Mouse (Mus musculus) liver, embryonic 14.5 days (tissue): ENCODE measurements around the gene Zc3h18. TPM values are rescaled to one million over a fixed set of nuclear protein-coding genes. Genes with fewer than 3 reads are reported as not detected.

Experiments
- ATAC-seq: fragments of 200-750 bp; cut with Nextera tagmentation; 2 replicates; pipeline ENCODE4 v1.8.0; 2017; ENCODE audit warnings: moderate number of reproducible peaks, mild to moderate bottlenecking, moderate library complexity; ENCODE audit not compliant: insufficient read depth
- DNase-seq, 3 experiments: peaks; one replicate each; pipeline ENCODE4 v3.0.0-alpha.2; 2012 to 2013; ENCODE audit warnings: low read depth in 3 of 3, low spot score in 3 of 3
- H3K27ac ChIP-seq: fragments of 300-500 bp; sonication (generic); 2 replicates; pipeline ENCODE4 v1.5.1; 2014; ENCODE audit warnings: moderate library complexity, mild to moderate bottlenecking, control low read depth, inconsistent platforms
- H3K27me3 ChIP-seq: fragments of 300-500 bp; sonication (generic); 2 replicates; pipeline ENCODE4 v1.6.1; 2014; ENCODE audit warnings: mild to moderate bottlenecking, low read length, moderate library complexity; ENCODE audit not compliant: control insufficient read depth, insufficient read depth
- H3K36me3 ChIP-seq: fragments of 300-500 bp; sonication (generic); replicated peaks from 2 replicates; pipeline ENCODE4 v1.6.1; 2014; ENCODE audit warnings: low read depth; ENCODE audit not compliant: control insufficient read depth, insufficient read depth
- H3K4me1 ChIP-seq, 2 experiments: fragments of 200-500 bp in 1 of 2; fragments of 300-500 bp in 1 of 2; sonication (generic) in 1 of 2; replicated peaks; 2 replicates each; pipeline ENCODE4 v1.6.1; 2012 to 2014; ENCODE audit warnings: antibody characterized with exemption in 1 of 2, inconsistent platforms in 1 of 2, low read length in 1 of 2; ENCODE audit not compliant: control insufficient read depth in 2 of 2, insufficient read depth in 2 of 2
- H3K4me2 ChIP-seq: fragments of 300-500 bp; sonication (generic); 2 replicates; pipeline ENCODE4 v1.6.1; 2014; ENCODE audit warnings: low read depth, mild to moderate bottlenecking, control low read depth, moderate library complexity
- H3K4me3 ChIP-seq, 2 experiments: fragments of 200-500 bp in 1 of 2; fragments of 300-500 bp in 1 of 2; sonication (generic) in 1 of 2; 2 replicates each; pipeline ENCODE4 v1.5.1; 2012 to 2014; ENCODE audit warnings: low read depth in 2 of 2, low read length in 2 of 2, mild to moderate bottlenecking in 2 of 2, control low read depth in 1 of 2, inconsistent platforms in 1 of 2, moderate library complexity in 1 of 2; ENCODE audit not compliant: insufficient read depth in 1 of 2
- H3K9ac ChIP-seq: fragments of 300-500 bp; sonication (generic); replicated peaks from 2 replicates; pipeline ENCODE4 v1.6.1; 2014; ENCODE audit warnings: mild to moderate bottlenecking, control low read depth, moderate library complexity
- H3K9me3 ChIP-seq: fragments of 300-500 bp; sonication (generic); 2 replicates; pipeline ENCODE4 v1.6.1; 2016; ENCODE audit warnings: low read length, mixed read lengths; ENCODE audit not compliant: control insufficient read depth
- CTCF ChIP-seq: IDR thresholded peaks from 2 replicates; pipeline ENCODE4 v1.5.1; 2016; ENCODE audit warnings: antibody characterized with exemption, low read depth, control low read depth
- EP300 ChIP-seq: IDR thresholded peaks from 2 replicates; pipeline ENCODE4 v1.6.1; 2016; ENCODE audit warnings: antibody characterized with exemption, low read depth
- WGBS: fragments of 180-500 bp; shearing (Covaris S2); extraction: QIAGEN DNeasy Blood & Tissue Kit; methylation state at CpG from one replicate; pipeline ENCODE4 v1.1.7; 2014; ENCODE audit not compliant: insufficient replicate concordance; 5-methylcytosine and 5-hydroxymethylcytosine counted together
- polyA plus RNA-seq, 2 experiments: library from polyadenylated mRNA; depleted of rRNA in 1 of 2; stranded (reverse) in 1 of 2; unstranded in 1 of 2; fragments of >200 nt; fragmentation: Nextera tagmentation in 1 of 2; extraction: Ambion mirVana in 1 of 2; gene quantifications; 2 replicates each; pipeline versions ENCODE4 v1.2.1 to v1.2.3; 2012 to 2014

Zc3h18 gene
- polyA plus RNA-seq, 2 experiments, result 12.8 to 20.4 TPM

DNA sequence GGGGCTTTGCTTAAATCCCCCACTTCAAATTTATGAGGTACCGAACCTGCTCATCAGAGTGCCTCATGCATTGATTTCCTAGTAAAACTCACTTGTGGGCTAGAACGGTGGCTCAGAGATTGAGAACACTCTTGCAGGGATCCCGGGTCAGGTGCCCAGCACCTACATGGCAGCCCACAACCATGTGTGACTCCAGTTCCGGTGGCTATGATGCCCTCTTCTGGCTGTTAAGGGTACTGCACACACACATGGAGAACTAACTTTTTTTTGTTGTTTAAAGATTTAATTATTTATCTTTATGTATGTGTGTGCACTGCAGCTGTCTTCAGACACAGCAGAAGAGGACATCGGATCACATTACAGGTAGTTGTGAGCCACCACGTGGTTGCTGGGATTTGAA is 59.0 kb downstream of the Zc3h18 start:
- no peak overlapping the region for H3K9ac ChIP-seq
- no peak for ATAC-seq
- no peak for DNase-seq
- WGBS, result 80% methylated on average over 6 of the region's 6 CpGs
- no peaks in the 10 kb centered on the region for H3K27me3 ChIP-seq
- no peaks in the 10 kb centered on the region for H3K9me3 ChIP-seq
- no peak overlapping the region for H3K27ac ChIP-seq
- H3K36me3 ChIP-seq, result no peaks in the 10 kb centered on the region
- peaks cover 3 to 19% of the 10 kb centered on the region in 2 experiments for H3K4me1 ChIP-seq
- no peak for TF ChIP-seq EP300
- TF ChIP-seq CTCF, result peak; percentile 73
- H3K4me3 ChIP-seq, result no peak overlapping the region
- no peak overlapping the region for H3K4me2 ChIP-seq

DNA sequence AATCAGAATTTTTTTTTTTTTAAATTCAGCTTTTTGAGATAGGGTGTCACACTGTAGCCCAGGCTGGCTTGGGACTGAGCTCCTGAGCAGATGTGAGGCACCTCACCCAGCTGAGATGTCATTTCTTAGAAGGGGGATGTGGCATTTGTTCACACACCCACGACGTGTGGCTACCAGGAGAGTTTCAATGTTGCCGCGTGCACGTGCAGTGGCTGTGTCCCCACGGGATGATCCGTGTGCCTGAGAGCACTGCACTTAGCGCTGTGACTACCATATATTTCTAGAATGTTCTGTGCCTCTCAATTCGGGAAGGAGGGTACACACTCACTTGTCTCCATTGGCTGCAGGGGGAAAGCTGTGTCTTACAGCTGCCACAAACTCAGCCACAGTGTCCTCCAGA is 59.7 kb downstream of the Zc3h18 start:
- Histone ChIP-seq H3K4me3 (no peak overlapping the region), H3K9ac (no peak overlapping the region), H3K27me3 (no peaks in the 10 kb centered on the region), H3K4me2 (no peak overlapping the region), H3K9me3 (no peaks in the 10 kb centered on the region), H3K4me1 (peaks cover 3 to 15% of the 10 kb centered on the region in 2 experiments), H3K27ac (no peak overlapping the region), H3K36me3 (no peaks in the 10 kb centered on the region)
- TF ChIP-seq CTCF (no peak), EP300 (no peak)
- ATAC-seq, result no peak
- WGBS, result 85% methylated on average over 9 of the region's 9 CpGs
- DNase-seq, result no peak

DNA sequence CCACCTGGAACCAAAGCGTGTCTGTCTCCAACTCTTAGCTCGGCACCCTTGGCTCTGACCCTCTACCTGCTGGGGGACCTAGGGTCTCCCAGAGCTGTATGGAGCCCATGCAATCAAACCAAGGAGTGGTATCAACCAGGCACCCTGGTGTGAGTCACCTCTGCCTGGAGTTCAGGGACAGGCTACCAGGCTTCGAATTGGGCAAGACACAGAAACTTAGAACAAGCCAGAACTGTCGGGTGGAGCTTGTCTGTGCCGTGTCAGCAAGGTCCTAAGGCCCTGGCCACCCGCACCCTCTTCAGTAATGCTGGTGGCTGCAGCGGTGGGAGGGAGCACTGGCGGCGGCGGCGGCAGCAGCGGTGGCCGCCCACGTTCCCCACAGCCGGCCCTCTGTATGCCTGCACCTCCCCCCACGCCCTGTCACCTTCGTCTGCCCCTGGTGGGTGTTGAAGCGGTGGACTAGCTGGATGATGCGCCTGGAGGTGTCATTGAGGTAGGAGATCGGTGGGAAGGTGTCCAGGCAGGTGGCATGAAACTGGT is 60.2 kb downstream of the Zc3h18 start:
- H3K27ac ChIP-seq, result no peak overlapping the region
- 69% methylated on average over 20 of the region's 20 CpGs for WGBS
- H3K27me3 ChIP-seq, result no peaks in the 10 kb centered on the region
- H3K4me3 ChIP-seq, result no peak overlapping the region
- H3K4me2 ChIP-seq, result no peak overlapping the region
- ATAC-seq (no peak), DNase-seq (no peak)
- H3K4me1 ChIP-seq, result peaks cover 3 to 11% of the 10 kb centered on the region in 2 experiments
- no peaks in the 10 kb centered on the region for H3K36me3 ChIP-seq
- TF ChIP-seq CTCF (no peak), EP300 (no peak)
- H3K9me3 ChIP-seq, result no peaks in the 10 kb centered on the region
- no peak overlapping the region for H3K9ac ChIP-seq

DNA sequence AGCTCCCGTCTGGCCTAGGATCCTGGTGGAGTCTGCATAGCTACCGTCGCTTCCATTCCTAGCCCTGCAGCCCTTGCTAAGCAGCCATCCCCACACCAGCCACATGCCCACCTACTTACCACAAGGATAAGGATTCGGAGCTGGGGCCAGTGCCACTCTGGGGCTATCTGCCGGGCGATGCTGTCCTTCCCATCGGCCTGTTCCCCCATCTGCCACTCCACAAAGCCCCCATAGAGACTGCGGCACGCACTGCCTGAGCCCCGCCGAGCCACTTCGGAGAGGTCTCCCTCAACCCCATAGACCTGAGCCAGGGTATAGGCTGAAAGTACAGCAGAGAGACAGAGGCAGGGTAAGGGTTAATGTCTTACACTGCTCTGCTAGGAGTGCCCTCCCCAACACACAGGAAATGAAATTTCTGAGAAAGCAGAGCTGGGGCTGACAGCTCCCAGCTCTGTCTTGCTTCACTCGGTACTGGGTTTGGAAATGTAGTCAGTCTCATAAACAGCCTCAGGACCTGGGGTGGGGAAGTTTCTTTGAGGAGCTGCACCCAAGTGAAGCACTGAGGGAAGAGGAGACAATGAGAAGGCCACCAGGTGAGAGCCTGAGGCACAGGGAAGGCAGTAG is 61.4 kb downstream of the Zc3h18 start:
- no peak overlapping the region for H3K4me3 ChIP-seq
- no peak for ATAC-seq

DNA sequence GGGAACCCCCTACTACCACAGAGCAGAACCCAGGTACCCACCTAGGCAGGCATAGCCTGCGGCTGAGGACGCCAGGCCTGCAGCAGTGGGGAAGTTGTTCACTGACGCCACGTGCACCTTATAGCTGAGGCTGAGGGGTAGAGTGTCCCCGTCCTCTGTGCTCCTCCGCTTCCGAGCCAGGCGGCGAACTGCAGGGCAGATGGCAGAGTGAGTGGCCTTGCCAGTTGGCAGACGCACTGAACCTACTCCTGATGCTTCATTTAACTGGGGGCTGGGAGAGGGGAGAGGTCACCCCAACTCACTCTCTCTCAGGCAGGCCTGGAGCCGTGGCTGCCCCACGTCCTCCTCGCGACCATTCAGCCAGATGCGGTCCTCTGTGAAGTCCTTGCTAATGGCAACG is 62.9 kb downstream of the Zc3h18 start:
- DNase-seq, result no peak
- Histone ChIP-seq H3K4me1 (peaks cover 1 to 10% of the 10 kb centered on the region in 2 experiments; a peak in 3 of 4 replicates), H3K27ac (no peak overlapping the region), H3K4me2 (no peak overlapping the region), H3K9me3 (no peaks in the 10 kb centered on the region), H3K9ac (no peak overlapping the region), H3K4me3 (no peak overlapping the region), H3K36me3 (no peaks in the 10 kb centered on the region), H3K27me3 (no peaks in the 10 kb centered on the region)
- 90% methylated on average over 16 of the region's 16 CpGs for WGBS
- no peak for ATAC-seq
- TF ChIP-seq CTCF (no peak), EP300 (no peak)

More for the DNA sequence above, 61.4 kb downstream of the Zc3h18 start:
- no peak for DNase-seq
- Histone ChIP-seq H3K36me3 (no peaks in the 10 kb centered on the region), H3K9ac (no peak overlapping the region), H3K27ac (no peak overlapping the region), H3K9me3 (no peaks in the 10 kb centered on the region), H3K27me3 (no peaks in the 10 kb centered on the region), H3K4me1 (peaks cover 3 to 11% of the 10 kb centered on the region in 2 experiments), H3K4me2 (no peak overlapping the region)
- TF ChIP-seq CTCF (no peak), EP300 (no peak)
- 75% methylated on average over 13 of the region's 13 CpGs for WGBS
